Mouse (Mus musculus) adrenal gland, postnatal 25 days (tissue): ENCODE data around the gene Dio1. TPM values are rescaled to one million over a fixed set of nuclear protein-coding genes. Genes with fewer than 3 reads are reported as not detected.

Experiments used
- DNase-seq: peaks from one replicate; pipeline ENCODE4 v3.0.0; 2021; ENCODE audit warnings: mixed read lengths
- long read RNA-seq: library from polyadenylated mRNA; stranded (forward); transcript quantifications from one replicate; pipeline ENCODE4 v2.0.0, GENCODE M21; 2021
- total RNA-seq: library from RNA; stranded (reverse); gene quantifications from 2 replicates; pipeline ENCODE4 v1.2.3, GENCODE M21; 2021

The Dio1 gene
- 2.5 TPM in 1 of 2 replicates, not detected in the other for total RNA-seq
- long read RNA-seq, transcript Dio1-201 (4 exons, 1,690 nt): major isoform, 45 of 48 reads
- long read RNA-seq, partial matches to known transcripts: 0 of 48 reads
- long read RNA-seq, other reads (novel, unspliced or antisense): 3 of 48 reads

DNA sequence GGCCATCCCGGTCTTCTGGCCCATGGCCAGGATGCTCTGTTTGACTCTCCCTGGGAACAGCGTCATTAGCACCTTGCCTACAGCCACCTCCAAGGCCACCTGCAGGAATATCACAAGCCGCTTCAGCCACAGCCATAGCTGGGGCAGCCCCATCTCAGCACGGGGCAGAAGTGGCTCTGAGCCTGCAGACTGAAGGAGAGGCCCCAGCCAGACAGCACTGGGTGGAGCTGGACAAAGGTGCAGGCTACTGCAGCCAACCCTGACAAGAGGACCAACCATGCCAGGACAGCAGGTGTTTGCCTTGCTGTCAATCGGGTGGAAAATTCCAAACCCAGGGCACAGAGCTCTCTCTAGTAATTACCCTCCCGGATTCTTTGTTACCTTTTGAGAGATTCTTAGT is at the start of gene Dio1:
TSS of gene Dio1 (minus strand) at position 204 of the 400 bp plus-strand sequence.
- DNase-seq: no peak

- DNase-seq: peak; percentile 27
Observed at GRCm38 (mm10) chr4:107354543-107354942, 47.6 kb upstream of the Dio1 start.

DNA sequence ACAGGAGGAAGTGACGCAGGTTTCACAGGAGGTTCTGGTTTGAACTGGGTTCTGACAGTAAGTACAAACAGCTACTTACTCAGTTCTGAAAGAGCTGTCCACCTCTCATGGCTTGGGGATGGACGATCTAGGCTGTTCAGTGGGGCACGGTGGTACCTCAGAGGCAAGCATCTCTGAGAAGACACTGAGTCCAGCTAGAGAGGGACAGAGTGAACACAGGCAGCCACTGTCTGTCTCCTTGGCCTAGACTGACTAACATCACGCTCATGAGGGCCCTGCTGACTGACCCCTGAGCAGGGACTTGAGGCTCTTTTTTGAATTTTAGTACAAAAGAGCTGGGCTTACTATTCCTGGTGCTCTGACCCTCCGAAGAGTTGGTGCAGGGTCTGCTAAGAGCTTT is 47.2 kb upstream of the Dio1 start:
- no peak for DNase-seq

DNA sequence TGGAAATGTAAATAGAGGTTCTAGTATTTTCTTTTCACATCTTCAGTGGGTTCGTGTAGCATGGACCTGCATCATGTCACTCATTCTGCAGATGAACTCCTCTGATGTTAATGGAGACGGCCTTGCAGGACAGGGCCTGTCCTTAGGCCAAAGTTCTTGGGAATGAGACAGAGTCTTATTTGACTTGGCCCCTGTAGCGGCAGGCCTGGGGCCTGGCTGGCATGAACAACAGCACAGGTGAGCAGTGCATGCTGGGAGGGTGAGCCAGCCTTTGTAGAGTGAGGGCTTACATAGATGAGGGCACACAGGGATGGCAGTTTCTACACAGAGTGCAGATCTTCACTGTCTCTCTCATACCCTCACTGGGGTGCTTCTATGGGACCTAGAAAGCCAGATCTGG is 46.6 kb upstream of the Dio1 start:
- no peak for DNase-seq

- no peak for DNase-seq
Observed at GRCm38 (mm10) chr4:107351368-107351767, 44.4 kb upstream of the Dio1 start.

DNA sequence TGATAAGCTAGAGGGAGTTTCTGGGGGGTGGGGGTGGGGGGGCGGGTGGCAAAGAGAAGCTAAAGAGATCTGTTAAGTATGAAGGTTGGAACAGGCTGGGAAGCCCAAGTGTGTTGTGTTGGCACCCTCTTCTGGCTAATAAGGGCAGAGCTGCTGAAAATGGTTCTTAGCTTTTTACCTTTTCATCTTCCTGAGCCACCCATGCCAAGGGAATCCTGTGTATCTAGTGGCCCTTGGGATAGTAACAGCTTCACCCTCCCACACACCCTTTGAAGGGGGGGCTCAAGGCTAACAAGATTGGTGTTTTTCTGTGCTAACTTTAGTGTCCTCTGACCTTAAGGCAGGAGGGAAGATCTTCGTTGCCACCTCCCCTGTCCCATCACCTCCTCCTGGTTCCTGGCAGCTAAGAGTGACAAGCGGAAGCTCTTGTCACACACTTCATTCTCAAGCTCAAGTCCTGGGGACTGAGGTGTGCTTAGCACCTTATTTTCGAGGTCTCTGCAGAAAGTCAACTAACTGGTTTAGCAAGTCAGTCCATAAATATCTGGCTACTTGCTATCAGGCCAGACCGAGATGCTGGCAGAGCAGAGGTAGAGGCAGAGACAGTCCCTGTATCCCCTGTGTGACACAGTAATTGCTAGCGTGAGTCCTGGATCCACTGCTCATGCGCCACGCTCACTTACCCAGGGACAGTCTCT is 42.5 kb upstream of the Dio1 start:
- no peak for DNase-seq

GRCm38 (mm10) chr4:107348529-107349310 is 41.8 kb upstream of the Dio1 start:
- no peak for DNase-seq

DNA sequence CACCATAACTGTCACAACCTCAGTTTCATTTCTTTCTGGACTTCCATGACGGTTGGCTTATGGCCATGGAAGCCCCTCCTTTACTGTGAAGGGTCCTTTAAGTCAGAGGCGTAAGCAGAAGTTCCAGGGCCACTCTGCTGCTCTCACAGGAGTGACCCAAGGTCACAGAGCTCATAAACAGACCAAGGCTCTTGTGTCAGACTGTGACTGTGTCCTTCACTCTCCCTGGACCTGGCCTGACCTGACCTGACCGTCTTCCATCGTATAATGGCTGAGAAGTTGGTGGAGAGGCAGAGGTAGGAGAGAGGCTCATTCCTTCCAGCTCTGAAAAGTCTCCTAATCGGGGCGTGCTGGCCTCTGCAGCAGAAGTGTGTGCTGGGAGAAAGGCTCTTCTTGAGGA is 40.3 kb upstream of the Dio1 start:
- no peak for DNase-seq

GRCm38 (mm10) chr4:107344612-107345011 is 37.6 kb upstream of the Dio1 start:
- DNase-seq: no peak

DNA sequence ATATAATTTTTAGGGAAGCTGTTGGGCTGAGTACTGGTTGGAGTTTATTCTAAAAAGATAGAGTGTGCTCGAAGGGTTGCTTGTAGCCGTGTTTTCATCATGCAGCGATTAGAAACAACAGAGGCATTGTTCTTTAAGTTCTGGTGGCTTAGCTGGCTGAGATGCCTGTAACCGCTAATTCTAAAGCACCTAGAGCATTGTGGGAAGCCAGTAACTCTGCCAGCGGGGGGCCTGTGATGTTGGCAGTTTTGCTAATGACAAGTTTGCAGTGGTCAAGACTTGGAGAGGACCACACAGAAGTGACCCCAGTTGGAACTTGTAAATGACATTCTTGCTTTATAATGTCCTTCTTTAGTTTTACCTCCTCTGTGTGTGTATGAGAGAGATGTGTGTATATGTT is 34.4 kb upstream of the Dio1 start:
- no peak for DNase-seq

- DNase-seq: no peak
Observed at GRCm38 (mm10) chr4:107337455-107337854, 30.5 kb upstream of the Dio1 start.

GRCm38 (mm10) chr4:107336356-107336755 is 29.4 kb upstream of the Dio1 start:
- no peak for DNase-seq

GRCm38 (mm10) chr4:107333514-107333913 is 26.5 kb upstream of the Dio1 start:
- no peak for DNase-seq

DNA sequence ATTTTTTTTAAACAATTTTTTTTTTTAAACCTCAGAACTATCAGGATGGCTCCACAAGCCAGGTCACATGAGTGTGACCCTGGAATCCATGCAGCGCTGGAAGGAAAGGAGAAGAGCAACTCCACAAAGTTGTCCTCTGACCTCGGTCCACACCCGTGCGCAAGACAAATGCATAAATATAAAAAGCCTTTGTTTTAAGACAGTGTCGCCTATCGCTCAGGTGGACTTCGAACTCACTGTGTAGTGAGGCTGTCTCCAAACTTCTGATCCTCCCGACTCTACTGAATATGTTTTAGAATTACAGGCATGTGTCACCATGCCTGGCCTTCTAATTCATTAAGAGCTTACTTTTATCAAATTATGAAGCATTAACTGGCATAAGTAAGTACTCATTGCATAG is 21.6 kb upstream of the Dio1 start:
- no peak for DNase-seq

DNA sequence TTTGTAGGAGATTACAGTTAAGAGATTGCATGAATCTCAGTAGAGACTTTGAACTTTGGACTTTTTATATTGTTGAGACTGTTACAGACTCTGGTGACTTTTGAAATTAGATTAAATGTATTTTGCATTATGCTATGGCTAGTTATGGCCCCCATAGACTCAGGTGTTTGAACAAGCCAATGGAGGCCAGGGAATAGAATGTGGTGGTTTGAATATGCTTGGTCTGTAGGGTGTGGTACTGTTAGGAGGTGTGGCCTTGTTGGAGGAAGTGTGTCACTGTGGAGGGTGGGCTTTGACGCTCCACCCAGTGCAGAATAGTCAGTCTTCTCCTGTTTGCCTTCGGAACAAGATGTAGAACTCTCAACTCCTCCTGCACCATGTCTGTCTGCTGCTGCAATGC is 16.1 kb upstream of the Dio1 start:
- DNase-seq: no peak

DNA sequence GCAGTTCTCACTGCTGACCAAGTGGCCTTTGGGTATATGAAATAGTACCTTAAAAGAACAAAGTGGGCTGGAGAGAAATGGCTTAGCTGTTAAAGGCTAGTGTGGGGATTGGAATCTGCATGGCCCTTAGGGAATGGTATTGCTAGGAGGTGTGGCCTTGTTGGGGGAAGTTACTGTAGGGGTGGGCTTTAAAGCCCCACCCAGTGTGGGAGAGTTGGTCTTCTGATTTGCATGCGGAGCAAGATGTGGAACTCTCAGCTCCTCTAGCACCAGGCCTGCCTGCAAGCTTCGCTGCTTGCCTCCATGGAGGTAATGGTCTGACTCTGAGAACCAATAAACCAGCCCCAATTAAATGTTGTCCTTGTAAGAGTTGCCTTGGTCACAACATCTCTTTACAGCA is 14.1 kb upstream of the Dio1 start:
- no peak for DNase-seq

DNA sequence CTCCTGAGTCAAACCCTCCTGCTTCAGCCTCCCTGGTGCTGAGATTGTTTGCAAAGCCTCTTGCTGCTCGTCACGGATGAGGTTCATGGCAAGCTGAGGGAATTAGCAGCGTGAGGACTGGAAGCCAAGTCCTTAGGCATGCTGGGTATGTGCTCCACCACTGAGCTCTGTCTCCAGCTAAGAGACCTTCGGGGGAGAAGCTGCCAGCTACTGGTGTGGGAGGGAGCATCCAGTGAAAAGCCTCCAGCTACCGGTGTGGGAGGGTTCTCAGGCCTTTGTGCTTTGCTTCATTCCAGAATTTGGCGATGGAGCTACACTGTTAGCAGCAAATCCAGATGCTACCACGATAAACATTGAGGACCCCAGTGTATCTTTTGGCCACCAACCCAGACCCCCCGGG is 11.7 kb upstream of the Dio1 start:
- no peak for DNase-seq

DNA sequence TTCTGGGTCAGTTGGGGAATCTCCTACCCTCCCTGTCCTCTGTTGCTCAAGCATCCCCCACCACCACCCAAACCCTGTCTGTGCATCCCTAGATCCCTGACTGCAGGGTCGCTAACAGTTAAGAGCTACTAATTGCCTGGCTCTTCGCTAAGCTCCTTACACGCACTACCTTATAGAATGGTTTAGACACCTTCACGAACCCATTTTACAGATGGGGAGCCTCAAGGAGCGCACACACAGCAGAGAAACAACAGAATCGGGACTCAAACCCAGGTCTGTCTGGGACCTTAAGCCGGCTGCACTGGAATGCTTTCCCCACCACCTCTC is 7.5 kb upstream of the Dio1 start:
- DNase-seq: no peak

- peak; percentile 89 for DNase-seq
Observed at GRCm38 (mm10) chr4:107313690-107314478, 6.9 kb upstream of the Dio1 start, which contains the start of gene Yipf1. Gene Yipf1, plus strand, starts transcription at chr4:107314363.

- no peak for DNase-seq
Observed at GRCm38 (mm10) chr4:107303531-107303930, 3.4 kb downstream of the Dio1 start.

- no peak for DNase-seq
Observed at GRCm38 (mm10) chr4:107302832-107303231, 4.1 kb downstream of the Dio1 start.

GRCm38 (mm10) chr4:107302221-107302620 is 4.7 kb downstream of the Dio1 start:
- DNase-seq: no peak
